Comparison of ENCODE assay signal across 8 mouse cellular contexts in genomic region chr19:3719362-3719891, GRCm38 (mm10). TPM values are rescaled to one million over a fixed set of nuclear protein-coding genes. Genes with fewer than 3 reads are reported as not detected.
DNase-seq lines count a peak whose midpoint lies in the region; ATAC-seq and TF ChIP-seq lines count a peak whose summit lies in the region.

No protein-coding gene starts in this region.

- H3K9me3 ChIP-seq in hindbrain, embryonic 16.5 days (ENCODE audit: control insufficient read depth, low read length): no peaks in the 10 kb centered on the region

- H3K27ac ChIP-seq in cortical plate, adult 2 months (ENCODE audit: insufficient read depth, low read length): no peak overlapping the region
- H3K27ac ChIP-seq in hindbrain, embryonic 16.5 days (ENCODE audit: low read depth, low read length): 0 out of 2 replicates have a peak overlapping the region, but pooled peaks have one; percentile 31

- peak overlapping the region; percentile 84 for H3K4me2 ChIP-seq in hindbrain, embryonic 16.5 days (ENCODE audit: low read length)

- 0 out of 2 replicates have a peak, but pooled peaks cover 1% of the 10 kb centered on the region for H3K4me1 ChIP-seq in cortical plate, adult 2 months (ENCODE audit: control insufficient read depth, insufficient read depth, low read length)
- peaks cover 7% of the 10 kb centered on the region for H3K4me1 ChIP-seq in hindbrain, embryonic 16.5 days (ENCODE audit: control insufficient read depth, insufficient read depth, low read depth, low read length)

- no peaks in the 10 kb centered on the region for H3K27me3 ChIP-seq in hindbrain, embryonic 16.5 days (replicated peaks; ENCODE audit: control insufficient read depth, insufficient read depth, low read length)

- ATAC-seq in hindbrain, embryonic 16.5 days: peak; percentile 65

- 0 out of 2 replicates have a peak, but pooled peaks have one; percentile 12 for TF ChIP-seq POLR2A in cortical plate, adult 2 months (IDR thresholded peaks at IDR 0.05; ENCODE audit: extremely low read depth, insufficient read depth, low read length)

- peak; percentile 66 for DNase-seq in adrenal gland, adult 18-20 months (ENCODE audit: low spot score in 2 of 2)
- DNase-seq in gastrocnemius, adult 8-10 months (ENCODE audit: low spot score in 2 of 2): peak; percentile 39 to 66
- peak; percentile 51 for DNase-seq in left cerebral cortex, adult 11 months (ENCODE audit: low spot score)
- DNase-seq in lung, postnatal 14 days: peak; percentile 75
- DNase-seq in ovary, postnatal 36 days (ENCODE audit: low spot score): peak; percentile 72
- DNase-seq in thymus, postnatal 4 days: peak; percentile 58

- H3K4me3 ChIP-seq in cortical plate, adult 2 months (ENCODE audit: insufficient read depth, low read length): peak overlapping the region; percentile 33
- peak overlapping the region; percentile 42 for H3K4me3 ChIP-seq in hindbrain, embryonic 16.5 days (ENCODE audit: low read length)

- WGBS in hindbrain, embryonic 16.5 days: 4% methylated on average over 27 of the region's 27 CpGs

- H3K9ac ChIP-seq in hindbrain, embryonic 16.5 days (ENCODE audit: low read depth, low read length): peak overlapping the region; percentile 54

- peaks cover 12% of the 10 kb centered on the region for H3K36me3 ChIP-seq in hindbrain, embryonic 16.5 days (ENCODE audit: control insufficient read depth, insufficient read depth, low read length)

- 0 out of 2 replicates have a peak, but pooled peaks have one; percentile 1 for TF ChIP-seq CTCF in cortical plate, adult 2 months (IDR thresholded peaks at IDR 0.05; ENCODE audit: extremely low read depth, insufficient read depth, low read length)

RNA-seq across cellular contexts. Expression of gene 1810055G02Rik, which starts 11.3 kb away (rescaled TPM):
- total RNA-seq in adrenal gland, adult 18-20 months (2021): 10 to 100 TPM; 32.5 to 43.3 TPM
- polyA plus RNA-seq in cortical plate, adult 2 months (2012; rRNA removed): 44.7 and 44.8 TPM in 2 replicates
- 1 to 10 TPM; 6.4 to 9.8 (median 7.9) TPM for total RNA-seq in gastrocnemius, adult 8-10 months (2022)
- polyA plus RNA-seq in hindbrain, embryonic 16.5 days (2015; fragmentation: Nextera tagmentation; extraction: Ambion mirVana): 42.1 and 44.8 TPM in 2 replicates

RNA-seq across cellular contexts. Expression of gene Lrp5, which starts 33.1 kb away (rescaled TPM):
- total RNA-seq in adrenal gland, adult 18-20 months (2021): 100 to 1,000 TPM; 102 to 103 TPM
- polyA plus RNA-seq in cortical plate, adult 2 months (2012; rRNA removed): 3.1 and 3.4 TPM in 2 replicates
- 10 to 100 TPM; 18.5 to 23.0 (median 19.6) TPM for total RNA-seq in gastrocnemius, adult 8-10 months (2022)
- 1.3 and 1.5 TPM in 2 replicates for polyA plus RNA-seq in hindbrain, embryonic 16.5 days (2015; fragmentation: Nextera tagmentation; extraction: Ambion mirVana)

RNA-seq across cellular contexts. Expression of gene Kmt5b, which starts 47.8 kb away (rescaled TPM):
- total RNA-seq in adrenal gland, adult 18-20 months (2021): 10 to 100 TPM; 40.3 to 47.9 TPM
- 26.7 and 29.1 TPM in 2 replicates for polyA plus RNA-seq in cortical plate, adult 2 months (2012; rRNA removed)
- total RNA-seq in gastrocnemius, adult 8-10 months (2022): 10 to 100 TPM; 15.5 to 21.3 (median 18.6) TPM
- polyA plus RNA-seq in hindbrain, embryonic 16.5 days (2015; fragmentation: Nextera tagmentation; extraction: Ambion mirVana): 32.4 and 41.3 TPM in 2 replicates

Comparison
In these comparisons a context has a peak if more than half of its experiments do, and no peak if none do; other contexts are left out.
1. RNA of gene Lrp5, which starts 33.1 kb away (total RNA-seq): 102 to 103 TPM in adrenal gland, adult 18-20 months; 18.5 to 23.0 TPM in gastrocnemius, adult 8-10 months; every median in the first group is over 4 times any median in the second.
2. Peak in every context shown above with its lines, with median percentiles within 50 percentile points of each other: DNase-seq.